Mouse (Mus musculus) lung, postnatal 14 days (tissue): ENCODE measurements at regions not wholly inside any gene's neighbourhood (a gene's known extent, or its start where the extent isn't known, plus 50 kb on each side); places are given as distances from the start of the nearest gene placed in this dataset.
"Not testable (repeated sequence)": the region's sequence is repeated elsewhere in the genome, so short reads cannot be mapped to it uniquely, and the experiment has no call there.

Experiments
- DNase-seq: peaks from one replicate; pipeline ENCODE4 v3.0.0; 2021

- no peak for DNase-seq
These were observed 136.0 kb upstream of the Mad2l1 start for GRCm38 (mm10) chr6:66399091-66399755.

GRCm38 (mm10) chr6:66401468-66401867, 133.7 kb upstream of the Mad2l1 start:
- DNase-seq = no peak

DNA sequence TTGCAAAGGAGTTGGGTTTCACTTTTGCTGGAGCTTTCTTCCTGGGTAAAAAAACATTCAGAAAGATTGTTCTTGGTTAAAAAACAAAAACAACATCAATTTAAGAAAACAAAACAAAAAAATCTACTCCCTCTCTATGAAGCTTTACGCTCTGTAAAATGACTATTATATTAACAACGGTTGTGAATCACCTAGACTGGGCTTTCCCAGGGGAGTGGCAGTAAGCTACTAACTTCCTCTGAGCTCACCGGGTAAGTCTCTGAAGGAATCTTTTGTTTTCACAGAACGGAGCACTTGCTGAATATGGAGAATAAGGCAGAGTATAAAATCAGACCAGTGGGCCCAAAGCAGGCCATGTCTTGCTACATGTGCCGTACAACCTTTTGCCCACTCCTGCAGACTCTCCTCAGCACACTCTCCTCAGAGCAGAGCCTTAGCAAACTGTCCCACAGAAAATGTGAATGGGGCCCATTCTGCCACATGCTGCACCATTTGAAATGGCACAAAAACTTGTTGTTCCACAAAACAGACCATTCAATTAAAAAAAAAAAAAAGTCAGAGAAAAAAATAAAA, 133.2 kb upstream of the Mad2l1 start:
- no peak for DNase-seq

GRCm38 (mm10) chr6:66414822-66415221, 120.4 kb upstream of the Mad2l1 start:
- DNase-seq = no peak

DNA sequence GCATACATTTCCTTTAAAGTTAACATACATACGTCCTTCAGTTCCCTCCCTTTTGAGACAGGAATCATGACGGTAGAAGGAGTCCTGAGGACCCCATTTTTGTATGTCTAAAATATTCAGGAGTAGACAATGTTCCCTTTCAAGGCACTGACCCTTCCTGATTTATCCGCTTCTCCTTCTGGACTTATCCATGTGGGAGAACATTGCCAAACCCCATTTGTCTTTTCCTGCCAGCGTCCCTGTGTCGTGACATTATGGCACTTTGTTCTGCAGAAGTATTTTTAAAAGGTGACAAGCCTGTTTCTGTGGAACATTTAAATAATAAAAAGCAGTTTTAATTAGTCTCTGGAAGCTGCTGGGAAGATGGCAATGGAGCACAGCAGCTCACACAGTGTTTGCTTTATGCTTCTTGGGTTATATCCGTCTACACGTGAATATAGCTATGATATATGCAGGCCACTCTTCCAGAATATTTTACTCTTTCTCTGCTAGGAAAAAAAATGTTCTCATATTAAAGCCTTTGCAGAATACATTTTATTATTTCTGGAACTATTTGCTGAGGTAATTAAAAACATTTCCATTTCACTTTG, 115.6 kb upstream of the Mad2l1 start:
- DNase-seq = no peak

- DNase-seq = no peak
These were observed 106.8 kb upstream of the Mad2l1 start for GRCm38 (mm10) chr6:66428370-66428769.

DNA sequence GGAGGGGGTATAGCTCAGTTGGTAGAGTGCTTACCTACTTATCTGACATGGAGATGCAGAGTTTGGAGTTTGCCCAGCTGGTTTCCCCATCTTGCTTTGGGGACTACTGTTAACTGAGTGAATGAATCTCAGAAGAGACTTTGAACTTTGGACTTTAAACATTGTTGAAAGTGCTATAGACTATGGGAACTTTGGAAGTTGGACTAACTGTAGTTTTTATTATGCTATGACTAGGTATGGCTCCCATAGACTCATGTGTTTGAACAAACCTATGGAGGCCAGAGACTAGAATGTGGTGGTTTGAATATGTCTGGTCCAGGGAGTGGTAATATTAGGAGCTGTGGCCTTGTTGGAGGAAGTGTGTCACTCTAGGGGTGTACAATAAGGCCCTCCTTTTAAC, 84.8 kb upstream of the Mad2l1 start:
- not testable (repeated sequence) for DNase-seq

- DNase-seq = no peak
These were observed 77.0 kb upstream of the Mad2l1 start for GRCm38 (mm10) chr6:66458172-66458571.

DNA sequence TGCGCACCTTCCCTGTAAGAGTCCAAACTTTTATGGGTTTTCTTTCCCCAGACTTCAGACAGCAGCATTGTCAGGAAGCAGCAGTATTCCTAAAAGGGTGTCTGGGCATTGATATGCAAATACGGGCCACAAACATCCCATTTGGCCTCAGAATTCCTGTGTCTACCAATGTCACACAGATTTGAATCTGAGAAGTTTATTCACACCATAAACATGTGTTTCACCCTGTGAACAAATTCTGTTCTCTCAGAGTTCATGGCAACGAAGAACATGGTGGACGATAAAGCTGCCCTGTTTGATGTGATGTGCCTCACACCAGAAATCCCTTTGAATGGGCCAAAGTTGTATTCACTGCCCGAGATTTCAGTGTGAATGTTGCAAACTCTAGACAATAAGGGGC, 70.7 kb upstream of the Mad2l1 start:
- no peak for DNase-seq

DNA sequence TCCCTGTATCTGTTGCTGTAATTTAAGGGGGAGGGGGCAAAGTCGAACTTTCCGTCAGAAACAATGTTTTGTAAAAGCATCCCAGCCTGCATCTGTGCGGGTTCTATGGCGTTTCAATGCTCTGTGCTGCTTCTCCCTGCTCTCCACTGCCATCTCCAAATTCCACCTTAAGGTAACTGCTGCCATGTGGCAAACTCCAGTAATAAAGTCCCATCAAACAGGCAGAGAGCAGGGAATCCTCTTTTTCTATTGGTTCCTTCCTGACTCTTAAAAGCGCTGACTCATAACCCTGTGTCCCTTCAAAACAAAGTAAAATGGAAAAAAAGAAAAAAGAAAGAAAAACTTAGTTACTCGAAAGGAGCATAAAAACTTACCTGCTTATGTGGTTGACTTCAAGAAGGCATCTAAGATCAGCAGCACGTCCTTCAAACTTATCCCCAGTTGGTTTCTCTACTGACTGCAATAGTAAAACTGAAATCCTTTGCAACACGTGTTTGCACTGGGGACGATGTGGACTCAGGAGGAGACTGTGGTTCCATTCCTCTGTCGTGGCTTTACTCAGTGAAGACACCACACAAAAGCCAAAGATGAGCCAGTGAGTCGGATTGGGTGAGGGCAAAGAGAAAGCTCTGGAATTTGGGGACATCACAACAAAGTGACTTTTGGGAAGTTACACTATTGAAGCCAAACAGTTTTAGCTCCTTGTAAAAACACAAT, 69.9 kb upstream of the Mad2l1 start:
- DNase-seq = no peak

GRCm38 (mm10) chr6:66466757-66467156, 68.4 kb upstream of the Mad2l1 start:
- no peak for DNase-seq

GRCm38 (mm10) chr6:66470627-66471249, 64.5 kb upstream of the Mad2l1 start:
- DNase-seq = no peak

GRCm38 (mm10) chr6:66471786-66472185, 63.4 kb upstream of the Mad2l1 start:
- DNase-seq = no peak

DNA sequence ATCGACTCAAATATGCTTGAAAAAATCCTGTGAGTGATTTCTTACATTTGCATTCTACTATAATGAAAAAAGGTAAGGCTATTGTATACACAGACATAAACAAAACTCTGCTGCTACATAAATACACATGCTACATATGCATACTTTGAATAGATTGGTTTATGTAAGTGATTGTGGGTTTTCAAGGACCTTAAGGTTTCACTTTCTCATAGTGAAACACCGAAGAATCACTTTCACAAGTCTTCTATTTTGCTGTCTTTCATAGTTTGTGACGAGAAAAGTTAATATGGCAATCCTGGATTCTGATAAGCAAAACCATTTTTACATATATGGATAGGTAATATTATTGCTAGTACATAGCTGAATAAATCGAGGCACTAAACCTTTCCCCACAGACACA, 62.5 kb upstream of the Mad2l1 start:
- DNase-seq = no peak

DNA sequence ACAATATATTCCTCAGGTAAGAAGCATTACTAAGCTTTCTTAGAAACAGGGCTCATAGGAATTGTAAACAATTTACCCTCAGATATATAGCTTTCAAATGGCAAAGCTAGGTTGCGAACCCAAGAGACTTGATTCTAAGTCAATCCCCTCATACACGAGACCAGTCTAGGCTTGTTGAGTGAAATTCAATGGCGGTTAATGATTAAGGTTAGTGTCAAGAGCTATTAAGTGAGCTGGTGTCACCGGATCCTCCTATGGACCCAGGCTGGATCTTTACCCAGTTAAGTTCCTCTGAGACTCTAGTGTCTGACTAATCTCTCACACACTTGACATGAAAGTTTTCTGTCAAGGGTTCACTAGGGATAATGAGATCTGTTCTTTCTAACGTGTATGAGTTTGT, 57.6 kb upstream of the Mad2l1 start:
- no peak for DNase-seq

GRCm38 (mm10) chr6:66478326-66478964, 56.7 kb upstream of the Mad2l1 start:
- DNase-seq = no peak

DNA sequence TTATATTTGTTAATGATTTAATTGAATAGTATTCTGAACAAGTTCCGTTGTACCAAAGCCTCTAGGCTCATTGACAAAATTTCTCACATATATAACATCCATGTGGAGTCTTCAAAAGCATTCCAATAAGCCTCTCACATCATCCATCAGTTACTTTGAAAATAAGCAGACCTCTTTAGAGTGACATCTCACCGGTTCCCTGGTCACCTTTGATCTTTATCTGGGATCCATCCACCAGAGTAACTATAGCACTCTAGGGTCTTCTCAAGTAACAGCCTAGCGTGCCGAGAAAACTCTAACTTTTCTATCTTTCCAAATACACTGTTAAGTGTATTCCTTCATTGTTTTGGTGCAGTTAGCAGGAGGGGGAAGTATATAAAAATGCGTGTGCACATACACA, 55.6 kb upstream of the Mad2l1 start:
- DNase-seq = no peak

- no peak for DNase-seq
These were observed 55.0 kb upstream of the Mad2l1 start for GRCm38 (mm10) chr6:66480207-66480606.

DNA sequence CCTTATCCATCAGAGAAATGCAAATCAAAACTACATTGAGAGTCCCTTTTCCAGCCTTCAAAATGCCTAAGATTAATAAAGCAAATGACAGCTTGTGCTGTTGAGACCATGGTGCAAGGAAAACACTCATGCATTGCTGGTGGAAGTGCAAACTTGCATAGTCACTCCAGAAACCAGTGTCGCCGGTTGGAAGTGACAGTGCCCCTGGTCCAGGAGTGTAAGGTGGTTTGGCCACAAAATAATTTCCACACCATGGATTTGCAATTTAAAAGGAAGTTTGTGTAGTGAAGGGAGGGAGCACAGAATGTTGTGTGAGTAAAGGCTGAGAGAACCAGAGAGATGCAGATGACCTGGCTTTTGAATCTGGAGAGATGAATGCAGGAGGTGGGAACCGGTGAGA, 52.4 kb upstream of the Mad2l1 start:
- DNase-seq = no peak
